Mouse (Mus musculus) urinary bladder, postnatal 4 days (tissue): Measurements from ENCODE around the gene Angpt4.

ENCODE experiments used
- DNase-seq, 2 experiments: peaks; one replicate each; pipeline ENCODE4 v3.0.0; 2021 to 2022; ENCODE audit warnings: low spot score in 2 of 2

Angpt4 gene

DNA sequence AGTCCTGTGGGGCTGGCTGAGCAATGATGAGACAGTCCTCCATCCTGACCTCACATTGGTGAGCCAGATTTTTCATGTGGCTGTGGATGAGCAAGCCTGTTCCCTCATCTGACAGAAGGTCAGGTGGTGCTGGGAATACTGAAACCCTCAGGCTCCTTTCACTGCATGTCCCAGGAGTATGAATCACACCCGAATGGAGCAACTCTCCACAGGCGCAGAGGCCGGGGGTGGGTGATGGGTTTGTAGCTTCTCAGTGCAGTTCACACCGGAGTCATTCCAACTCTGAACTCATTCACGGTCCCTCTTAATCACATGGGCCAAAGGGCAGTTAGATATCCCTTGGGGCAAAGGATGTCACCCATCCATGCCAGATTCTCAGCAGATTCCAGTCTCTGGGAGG lies 3.1 kb downstream of the Angpt4 start:
- no peak for DNase-seq

DNA sequence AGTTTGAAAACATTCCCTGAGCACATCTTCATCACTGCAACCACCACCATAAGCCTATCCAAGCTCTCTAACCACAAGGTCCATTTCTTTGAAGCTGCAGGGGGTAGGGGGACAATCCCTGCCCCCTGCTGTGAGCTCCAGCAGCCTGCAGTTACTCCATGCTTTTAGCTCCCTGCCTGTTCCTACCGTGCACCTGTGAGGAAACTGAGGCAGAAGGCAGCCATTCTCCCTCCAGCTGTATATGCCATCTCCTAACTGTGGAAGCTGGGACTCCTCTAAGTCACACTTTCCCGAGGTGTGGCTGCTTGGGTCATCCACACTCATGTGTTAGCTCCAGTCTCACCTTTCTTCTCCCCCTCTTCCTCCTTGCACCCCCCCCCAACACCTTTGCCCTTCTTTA lies 4.1 kb downstream of the Angpt4 start:
- no peak for DNase-seq

DNA sequence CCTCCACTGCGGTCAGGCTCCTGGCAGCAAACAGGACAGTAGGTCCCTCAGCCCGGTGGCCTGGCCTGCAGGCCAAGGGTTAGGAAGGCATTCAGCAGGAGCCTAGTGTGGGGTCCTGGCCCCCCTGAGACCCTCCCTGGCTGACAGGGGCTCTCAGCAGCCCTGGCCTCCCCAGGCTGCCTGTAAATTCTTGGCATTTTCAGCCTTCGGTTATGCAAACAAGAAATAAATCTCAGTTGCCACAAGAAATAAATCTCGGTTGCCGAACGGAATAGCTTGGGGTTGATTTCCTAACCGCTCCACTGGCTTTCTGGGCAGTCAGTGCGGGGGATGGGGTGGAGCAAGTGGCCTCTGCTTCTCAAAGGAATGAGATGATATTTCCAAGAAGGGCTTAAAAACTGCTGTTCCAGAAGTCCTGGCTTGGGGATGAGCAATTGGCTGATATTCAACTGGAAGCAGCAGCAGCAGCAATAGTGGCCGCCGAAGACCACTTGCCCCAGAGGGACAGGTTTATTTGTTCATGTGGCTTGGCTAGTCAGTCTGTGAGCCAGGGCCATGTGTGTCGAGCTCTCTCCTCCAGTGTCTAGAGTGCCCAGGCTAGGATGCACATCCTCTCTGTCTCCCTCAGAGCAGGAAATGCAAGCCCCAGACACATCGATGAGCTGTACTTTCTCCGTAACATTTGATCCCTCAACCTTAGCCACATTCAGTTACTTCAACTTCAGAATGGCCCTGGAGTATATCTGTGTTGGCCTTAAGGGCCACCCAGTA lies 5.2 kb downstream of the Angpt4 start:
- peak in 1 of 2 experiments; percentile 61 for DNase-seq

DNA sequence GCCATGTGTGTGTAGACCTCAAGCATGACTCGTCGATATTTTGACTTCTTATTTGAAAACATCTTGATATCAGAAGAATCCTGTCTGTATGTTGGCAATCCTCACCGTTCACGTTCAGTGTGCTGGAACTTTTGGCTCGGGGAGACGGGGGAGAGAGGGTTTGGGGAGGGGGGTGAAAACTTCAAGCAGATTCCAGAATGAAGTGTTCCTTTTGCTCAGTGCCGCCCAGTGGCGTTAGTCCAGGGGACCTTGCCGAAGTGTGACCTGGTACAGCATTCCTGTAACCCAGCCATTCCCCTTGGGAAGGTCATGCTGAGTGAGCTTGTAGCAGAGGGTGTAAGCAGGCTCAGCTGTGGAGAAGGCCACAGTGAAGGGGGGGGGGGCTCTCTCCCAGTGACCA lies 8.1 kb downstream of the Angpt4 start:
- DNase-seq = no peak

DNA sequence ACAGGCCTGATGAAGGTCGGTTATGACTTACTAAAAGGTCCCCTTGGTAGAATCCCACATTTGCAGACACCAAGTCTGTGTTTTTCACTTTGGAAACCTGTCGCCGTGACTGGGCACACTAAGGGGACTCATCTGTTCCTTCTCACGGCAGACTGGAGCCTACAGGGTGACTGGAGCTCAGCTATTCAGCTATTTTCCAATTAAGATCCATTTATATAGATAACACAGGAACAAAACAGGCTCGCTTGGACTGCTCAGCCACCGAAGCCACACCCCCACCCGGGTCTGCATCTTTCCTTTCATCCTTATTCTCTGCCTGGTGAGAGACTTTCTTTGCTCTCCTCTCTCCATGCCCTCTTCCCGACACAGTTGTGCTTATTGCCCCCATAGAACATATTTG lies 10.1 kb downstream of the Angpt4 start:
- DNase-seq = no peak

DNA sequence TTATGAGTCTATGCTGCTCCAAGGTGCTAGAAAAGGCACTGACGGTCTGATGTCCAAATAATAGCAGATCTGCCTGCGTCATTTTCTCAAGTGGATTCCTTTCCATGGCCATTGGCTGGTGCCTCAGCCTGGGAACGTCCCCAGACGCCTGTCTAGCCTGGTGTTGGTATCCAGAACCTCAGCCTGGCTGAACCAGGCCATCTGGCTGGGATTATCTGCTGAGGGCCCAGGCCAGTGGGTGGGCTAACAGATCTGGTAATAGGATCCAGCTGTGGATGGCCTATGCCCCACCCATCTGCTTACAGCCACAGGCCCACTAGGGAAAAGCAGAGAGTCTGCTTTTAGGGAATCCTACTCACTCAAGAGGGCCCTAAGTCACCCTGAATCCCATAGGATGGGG lies 10.6 kb downstream of the Angpt4 start:
- peak in 1 of 2 experiments; percentile 64 for DNase-seq

DNA sequence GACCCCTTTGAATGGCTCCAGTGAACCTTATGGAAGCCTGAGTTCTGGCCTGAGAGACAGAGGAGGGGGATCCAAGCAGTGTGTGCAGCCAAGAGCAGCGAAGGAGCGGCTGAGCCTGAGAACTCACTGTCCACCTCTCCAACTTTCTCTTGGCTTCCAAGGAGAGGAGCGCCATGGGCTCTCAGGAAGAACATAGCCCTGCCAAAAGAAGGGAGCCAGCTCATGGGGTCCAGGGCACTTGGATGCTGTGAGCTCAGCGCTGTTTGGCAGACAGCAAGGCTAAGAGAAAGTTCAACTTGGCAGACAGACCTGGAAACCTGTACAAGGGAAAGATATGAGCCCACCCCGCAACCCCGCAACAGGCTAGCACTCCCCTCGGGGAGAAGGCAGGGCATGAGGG lies 13.3 kb downstream of the Angpt4 start:
- no peak for DNase-seq

DNA sequence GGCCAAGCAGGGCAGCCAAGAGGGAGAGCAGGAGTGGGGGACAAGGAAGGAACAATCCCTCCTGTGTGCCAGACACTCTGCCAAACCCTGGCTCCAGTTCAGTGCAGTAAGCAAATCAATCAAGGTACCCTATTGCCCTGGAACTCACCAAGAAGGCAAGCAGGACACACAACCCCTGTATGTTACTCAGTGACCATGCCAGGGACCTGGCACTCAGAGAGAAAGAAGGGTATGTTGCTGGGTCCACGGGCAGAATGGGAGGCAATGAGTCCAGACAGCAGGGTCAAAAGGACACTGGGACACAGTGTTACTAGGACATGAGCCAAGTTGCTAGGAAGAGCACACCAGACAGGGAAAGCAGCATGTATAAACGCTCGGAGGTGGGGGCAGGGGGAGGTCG lies 14.7 kb downstream of the Angpt4 start:
- no peak for DNase-seq

DNA sequence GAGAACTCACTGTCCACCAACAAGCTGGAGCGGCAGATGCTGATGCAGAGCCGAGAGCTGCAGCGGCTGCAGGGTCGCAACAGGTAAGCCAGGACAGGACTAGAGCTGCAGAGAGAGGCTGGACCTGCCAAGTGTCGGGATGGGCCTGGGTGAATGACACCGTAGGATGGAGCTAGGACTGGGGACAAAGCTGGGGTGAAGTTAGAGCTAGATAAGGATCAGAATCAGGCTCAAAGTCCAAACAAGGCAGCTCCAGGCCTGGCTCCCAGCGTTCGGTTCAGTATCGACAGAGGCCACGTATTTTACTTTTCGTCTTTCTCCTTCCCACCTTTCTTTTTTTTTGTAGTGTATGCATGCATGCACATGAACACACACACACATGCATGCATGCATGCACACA lies 16.1 kb downstream of the Angpt4 start:
- no peak for DNase-seq

DNA sequence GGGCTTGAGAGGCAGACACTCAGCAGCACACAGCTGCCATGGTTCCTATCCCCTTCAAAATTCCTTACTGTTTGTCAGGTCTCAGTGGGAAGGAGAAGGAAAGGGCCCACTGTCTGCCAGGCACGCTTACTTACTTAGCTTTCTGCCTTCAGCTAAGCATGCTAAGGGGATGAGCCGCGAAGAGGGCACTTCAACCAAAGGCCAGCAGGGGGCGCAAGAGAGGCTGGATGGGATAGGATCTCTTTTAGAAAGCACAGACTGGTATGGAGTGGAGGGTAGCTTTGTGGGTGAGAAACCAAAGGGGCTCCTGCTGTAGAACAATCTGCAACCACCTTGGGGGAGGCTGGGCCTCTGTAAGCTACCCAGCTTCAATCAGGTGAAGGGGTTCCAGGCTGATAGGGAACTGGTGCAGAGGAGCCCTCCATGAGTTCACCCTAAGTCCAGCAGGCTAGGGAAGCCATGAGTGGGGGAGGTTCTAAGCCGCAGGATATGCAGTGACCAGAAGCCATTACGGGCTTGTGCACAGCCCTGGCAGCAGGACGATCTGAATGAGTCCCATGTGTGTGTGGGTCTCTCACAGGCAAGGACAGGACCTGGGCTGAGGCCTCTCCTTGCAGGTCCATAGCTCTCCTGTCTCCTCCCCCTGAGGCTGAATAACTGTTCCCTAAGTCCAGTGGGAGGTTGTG lies 19.5 kb downstream of the Angpt4 start:
- DNase-seq = peak in 1 of 2 experiments; percentile 90

DNA sequence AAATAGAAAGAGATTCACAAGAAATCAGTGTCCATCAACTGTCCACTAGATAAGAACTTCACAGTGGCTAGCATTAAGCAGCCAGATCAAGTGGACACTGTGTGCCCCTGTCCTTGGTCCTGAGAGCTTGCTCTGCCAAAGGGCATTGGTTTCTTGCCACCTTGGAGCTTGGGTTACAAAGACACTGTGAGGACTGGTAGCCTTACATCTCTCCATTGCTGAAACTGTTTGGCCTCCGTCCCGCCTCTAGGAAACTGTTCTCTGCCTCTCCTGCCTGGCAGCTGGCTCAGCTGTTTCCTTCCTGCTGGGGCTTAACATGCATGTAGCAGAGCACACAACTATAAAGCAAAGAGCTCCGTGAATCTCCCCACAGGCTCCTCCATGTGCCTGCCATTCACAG lies 26.9 kb downstream of the Angpt4 start:
- DNase-seq = no peak

DNA sequence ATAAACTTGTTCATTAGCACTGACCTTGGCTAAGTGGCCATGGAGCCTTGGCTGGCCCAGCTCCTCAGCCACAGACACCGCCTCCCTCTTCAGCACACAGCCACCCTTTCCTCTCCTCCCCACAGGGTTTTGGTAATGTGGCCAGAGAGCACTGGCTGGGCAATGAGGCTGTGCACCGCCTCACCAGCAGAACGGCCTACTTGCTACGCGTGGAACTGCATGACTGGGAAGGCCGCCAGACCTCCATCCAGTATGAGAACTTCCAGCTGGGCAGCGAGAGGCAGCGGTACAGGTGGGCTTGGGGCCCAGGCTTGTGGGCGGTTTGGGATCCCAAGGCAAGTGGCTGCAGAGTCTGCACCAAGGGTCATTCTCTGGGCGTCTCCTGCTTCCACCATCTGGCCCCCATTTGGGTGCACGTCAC lies 27.8 kb downstream of the Angpt4 start:
- peak; percentile 75 for DNase-seq

DNA sequence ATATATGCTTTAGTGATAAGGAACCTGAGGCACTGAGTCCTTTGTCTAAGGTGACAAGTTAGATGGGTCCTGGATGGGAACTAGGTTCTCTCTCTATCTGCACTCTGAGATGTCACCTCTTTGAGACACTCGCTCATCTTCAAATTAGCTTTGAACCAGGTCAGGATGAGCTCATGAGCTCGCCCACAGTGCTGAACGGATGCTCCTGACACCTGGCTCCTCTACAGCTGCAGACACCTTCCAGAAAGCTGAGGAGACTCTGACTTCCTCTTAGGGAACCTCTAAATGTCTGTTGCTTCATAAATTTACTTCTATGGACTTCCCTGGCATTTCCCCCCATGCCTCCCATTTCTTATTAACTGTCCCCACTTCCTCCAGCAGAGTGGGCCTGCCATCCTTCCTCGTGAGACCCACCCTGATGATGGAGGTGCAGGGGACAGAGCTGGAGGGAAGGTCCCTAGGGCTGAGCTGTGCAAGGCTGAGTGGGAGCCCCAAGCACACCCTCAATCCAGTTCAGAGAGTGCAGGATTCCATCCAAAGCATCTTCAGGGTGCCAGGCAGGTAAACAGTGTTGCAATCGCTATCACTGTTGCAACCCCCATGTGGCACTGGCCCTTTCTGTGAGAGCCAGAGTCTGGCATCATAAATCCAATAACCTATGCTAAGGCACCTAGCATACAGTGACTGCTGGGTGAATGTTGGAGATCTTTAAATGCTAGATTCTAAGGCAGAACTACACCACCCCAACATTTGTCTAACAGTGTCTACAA lies 28.8 kb downstream of the Angpt4 start:
- DNase-seq = no peak

DNA sequence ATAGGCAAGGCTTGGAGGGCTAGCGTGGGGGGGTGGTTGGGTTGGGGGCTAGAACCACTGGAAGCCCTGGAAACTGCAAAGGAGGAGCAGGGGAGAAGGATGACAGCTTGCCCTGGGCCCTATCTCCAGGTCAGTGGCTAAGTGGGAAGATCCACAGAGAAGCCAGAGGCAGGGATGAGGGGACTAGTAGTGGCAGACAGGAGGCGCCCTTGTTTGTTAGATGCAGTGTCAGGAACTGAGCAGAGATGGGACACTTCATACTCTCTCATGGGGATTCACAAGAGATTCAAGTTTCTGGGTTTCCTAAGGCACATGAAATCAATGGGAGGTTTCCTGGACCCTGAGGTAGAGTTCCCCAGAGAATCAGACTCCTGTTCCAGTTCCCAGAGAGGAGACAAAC lies 30.3 kb downstream of the Angpt4 start:
- no peak for DNase-seq

DNA sequence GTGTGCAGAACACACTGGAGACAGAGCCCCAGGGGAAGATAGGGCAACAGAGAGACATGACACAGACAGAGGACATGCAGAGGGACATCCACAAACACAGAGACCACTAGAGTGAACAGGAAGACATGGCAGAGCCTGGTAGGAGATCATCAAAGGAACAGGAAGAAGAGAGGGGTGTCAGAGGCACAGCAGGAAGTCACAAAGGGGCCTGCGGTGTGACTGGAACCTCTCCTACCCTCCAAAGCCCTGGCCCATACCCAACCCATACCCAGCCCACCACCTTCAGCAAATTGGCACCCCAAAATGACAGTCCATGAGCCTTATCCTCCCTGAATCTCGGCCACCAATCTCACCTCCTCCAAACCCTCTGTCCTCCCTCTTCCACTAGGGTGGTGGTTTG lies 33.1 kb downstream of the Angpt4 start:
- DNase-seq = no peak

DNA sequence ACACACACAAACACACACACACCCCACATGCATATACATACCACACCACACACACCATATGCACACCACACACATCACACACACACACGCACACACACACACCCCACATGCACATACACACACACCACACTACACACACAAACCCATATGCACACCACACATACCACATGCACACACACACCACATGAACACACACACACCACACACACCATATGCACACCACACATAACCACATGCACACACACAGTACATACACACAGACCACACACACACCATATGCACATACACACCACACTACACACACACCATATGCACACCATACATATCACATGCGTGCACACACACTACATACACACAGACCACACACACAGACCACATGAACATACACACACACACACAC lies 36.6 kb downstream of the Angpt4 start:
- DNase-seq = no peak

DNA sequence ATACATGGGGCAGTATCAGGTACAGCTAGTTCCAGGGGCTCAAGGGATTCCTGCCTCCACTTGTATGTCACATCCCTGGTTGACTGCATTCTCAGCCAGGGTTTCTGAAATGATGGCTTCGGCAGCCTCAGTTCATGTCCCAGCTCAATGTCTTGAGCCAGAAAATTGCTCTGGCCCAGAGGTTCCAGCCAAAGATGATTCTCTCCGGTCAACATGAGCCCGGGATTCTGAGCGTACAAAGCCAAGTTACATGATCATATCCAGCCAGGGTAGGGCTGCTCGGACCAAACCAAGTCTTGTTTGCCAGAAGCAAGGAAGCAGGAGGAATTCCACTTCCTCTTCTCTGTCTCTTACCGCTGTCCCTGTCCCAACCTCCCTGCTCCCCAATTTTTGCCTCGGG lies 37.3 kb downstream of the Angpt4 start:
- DNase-seq = no peak

DNA sequence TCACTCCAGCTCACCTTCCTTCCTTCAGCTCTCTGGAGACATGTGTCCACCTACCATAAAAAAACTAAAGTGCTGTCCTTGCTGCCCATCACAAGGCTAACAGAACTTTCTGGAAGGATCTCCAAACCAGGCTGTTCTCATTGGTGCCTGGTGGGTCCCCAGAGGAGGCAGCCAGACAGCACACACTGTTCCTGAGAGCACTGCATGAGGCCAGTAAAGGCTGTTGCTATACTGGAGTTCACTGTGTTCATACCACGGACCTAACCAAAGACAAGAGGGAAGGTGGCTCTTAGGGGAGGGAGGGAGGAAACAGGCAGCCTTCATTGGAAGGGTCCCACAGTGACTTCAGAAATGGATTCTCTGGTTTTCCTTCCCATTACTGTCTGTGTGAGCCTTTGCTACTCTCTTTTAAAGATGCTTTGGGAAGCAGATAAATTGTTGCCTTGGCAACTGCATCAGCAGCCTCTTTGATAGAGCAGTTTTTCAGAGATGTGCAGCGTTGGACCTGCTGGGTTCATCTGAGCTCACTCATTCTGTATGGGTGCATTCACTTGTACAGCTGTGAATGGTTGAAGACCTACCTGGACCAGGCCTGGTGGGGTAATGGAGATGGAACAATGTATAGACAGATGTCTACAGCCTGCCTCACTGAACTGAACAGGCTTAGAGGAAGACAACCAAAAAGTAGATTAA lies 38.2 kb downstream of the Angpt4 start:
- no peak for DNase-seq

DNA sequence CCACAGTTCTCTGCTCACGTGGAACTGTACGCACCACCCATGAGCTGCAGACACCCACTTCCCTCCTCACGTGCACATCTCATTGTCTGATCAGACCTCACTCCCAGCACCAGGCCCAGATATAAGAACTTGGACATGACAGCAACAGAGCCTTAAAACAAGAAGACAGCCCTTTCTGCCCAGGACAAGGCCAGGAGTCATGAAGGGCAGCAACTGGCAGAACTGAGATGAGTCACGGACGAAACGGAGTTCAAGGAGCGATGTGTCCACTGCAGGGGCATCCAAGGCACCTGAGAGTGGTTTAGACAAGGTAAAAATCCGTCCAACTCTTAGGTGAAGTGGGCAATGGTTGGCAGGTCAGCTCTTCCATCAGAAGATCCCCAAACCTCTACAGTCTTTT lies 42.7 kb downstream of the Angpt4 start:
- no peak for DNase-seq

DNA sequence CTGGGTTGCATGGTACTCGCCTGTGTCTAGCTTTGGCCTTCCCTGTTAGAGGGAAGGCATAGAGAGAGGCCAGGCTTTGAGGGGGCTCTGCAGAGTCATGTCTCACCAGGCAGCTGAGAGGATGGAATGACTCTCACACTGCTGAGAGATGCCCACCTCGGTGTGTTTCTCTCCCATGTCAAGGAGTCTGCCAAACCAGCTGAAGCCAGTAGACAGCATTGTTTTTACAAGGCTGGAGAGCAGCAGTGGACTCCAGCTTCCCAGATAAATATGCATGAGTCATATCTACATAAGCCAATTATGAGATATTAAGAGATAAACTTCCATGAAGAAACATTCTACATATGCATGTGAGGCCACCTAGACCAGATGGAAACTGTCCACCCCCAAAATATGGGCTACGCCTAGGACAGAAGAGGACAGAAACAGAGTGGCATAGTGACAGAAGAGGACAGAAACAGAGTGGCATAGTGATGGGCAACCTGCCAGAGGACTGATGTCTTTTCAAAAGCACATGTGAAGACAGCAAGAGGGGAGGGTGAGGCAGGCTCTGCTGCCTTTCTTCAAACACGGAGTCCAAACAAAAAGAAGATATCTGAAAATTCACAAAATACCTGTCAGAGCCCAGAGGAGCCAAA lies 45.6 kb downstream of the Angpt4 start:
- no peak for DNase-seq

DNA sequence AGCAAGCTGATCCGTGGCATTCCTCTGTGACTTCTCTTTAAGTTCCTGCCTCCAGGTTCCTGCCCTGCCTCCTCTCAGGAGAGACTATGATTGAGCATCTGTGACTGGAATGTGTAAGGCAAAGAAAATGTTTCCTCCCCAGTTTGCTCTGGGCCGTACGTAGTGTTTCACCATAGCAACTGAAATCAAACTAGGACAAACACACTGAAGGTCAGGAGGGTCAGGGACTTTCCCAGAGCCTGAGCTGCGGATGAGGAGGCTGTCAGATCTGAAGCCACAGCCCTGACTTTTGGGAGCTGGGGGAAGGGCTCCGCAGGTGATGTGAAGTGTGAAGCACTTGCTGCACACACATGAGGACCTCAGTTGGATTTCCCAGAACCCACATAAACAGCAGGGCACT lies 48.3 kb downstream of the Angpt4 start:
- no peak for DNase-seq
